Mouse (Mus musculus): ENCODE measurements around the gene Galnt10.

The Galnt10 gene

DNA sequence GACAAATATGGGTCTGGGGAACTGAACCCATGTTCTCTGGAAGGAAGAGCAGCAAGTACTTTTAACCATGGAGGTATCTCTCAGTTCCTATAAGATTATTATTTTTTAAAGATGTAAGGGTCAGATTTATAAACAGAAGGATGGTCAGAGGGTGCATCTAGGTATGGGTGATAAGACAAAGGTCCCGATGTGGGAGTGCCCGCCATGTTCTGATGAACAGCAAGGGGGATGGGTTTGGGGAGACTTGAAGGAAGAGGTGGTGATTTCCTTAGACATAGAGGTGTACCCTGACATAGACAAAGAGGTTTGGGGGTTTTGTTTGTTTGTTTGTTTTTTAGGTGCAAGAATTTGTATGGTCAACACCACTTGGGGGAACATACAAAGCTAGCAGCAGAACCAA is 1.6 kb upstream of the Galnt10 start:
- DNase-seq (ENCODE audit: low read depth, low spot score), result no peak

- peak; percentile 65 for DNase-seq (ENCODE audit: low read depth, low spot score)
Measured at GRCm38 (mm10) chr11:57644245-57645017, 811 bp upstream of the Galnt10 start.

GRCm38 (mm10) chr11:57645847-57646246 is 605 bp downstream of the Galnt10 start:
- DNase-seq (ENCODE audit: low read depth, low spot score), result no peak

DNA sequence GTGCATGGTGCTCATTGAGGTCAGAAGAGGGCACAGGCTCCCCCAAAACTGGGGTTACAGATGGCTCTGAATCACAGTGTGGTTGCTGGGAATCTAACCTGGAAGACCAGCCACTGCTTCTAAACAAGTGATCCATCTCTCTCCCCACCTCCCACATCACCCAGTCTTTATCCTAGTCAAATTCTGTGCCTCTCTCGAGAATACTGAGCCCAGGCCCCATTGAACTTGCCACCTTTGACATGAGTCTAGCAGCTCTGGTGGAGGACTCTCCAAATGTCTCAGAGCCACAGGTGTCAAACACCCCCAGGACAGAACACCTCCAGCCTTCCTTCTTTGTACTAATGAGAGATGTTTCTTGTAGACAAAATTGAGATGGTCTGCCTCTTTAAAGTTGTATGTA is 1.2 kb downstream of the Galnt10 start:
- no peak for DNase-seq (ENCODE audit: low read depth, low spot score)

GRCm38 (mm10) chr11:57646940-57647339 is 1.7 kb downstream of the Galnt10 start:
- DNase-seq (ENCODE audit: low read depth, low spot score), result no peak

DNA sequence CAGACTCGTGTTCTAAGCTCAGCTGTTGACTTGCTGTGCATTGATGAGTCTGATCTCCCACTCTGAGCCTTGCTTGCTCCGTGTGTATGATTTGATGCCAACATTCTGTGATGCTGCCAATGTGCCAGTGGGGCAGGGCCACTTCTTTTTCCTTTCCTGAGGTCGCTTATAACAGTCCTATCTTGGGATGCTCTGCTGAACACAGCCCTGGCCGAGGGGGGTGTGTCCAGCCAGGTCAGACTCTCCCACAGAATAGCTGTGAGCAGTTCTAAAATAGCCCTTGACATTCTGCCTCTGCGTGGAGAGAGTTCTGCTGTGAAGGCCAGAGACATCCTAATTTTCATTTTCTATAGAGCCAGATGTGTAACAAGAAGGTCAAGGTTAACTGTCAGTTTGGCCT is 2.2 kb downstream of the Galnt10 start:
- no peak for DNase-seq (ENCODE audit: low read depth, low spot score)

DNA sequence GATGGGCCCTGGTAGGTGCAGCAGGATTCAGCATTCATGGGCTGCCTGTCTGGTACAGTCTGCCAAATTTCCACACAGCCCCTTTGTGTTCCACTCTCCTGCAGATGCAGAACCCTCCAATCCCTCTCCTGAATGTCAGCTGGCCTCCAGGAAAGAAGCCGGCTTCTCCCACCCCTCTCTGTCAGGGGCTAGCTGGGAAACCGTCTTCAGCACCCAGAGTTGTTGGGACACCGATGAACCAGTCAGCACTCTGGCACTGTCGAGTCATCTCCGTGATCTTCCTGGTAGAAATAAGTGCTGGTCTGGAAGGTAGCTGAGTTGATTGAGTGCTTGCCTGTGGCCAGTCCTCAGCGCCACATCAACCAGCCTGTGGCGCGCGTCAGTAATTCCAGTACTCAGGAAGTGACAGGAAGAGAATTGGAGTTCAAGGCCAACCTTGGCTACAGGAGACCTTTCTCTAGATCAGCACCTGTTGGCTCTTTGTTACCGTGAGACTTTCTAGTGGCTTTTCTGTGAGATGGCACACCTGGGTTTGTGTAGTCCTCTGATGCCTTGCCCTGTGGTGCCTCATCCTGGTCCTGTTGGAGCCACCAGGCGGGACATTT is 3.1 kb downstream of the Galnt10 start:
- no peak for DNase-seq (ENCODE audit: low read depth, low spot score)

DNA sequence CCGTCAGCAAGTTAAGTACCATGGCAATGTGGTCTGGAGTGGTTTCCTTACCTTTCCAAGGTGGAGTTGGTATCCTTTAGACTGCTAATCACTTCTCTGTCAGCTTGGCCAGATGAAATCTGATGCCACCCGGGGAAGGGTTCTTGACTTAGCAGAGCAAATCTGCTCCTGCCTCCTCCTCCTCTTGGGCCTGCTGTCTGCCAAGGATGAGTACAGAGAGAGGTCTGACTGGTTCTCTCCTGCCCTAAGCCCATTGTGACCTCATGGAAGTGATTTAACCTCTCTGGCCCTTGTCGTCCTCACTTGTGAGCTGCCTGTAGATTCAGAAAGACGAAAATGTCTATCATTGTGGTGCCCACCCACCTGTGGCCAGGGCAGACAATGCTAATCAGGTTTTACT is 4.0 kb downstream of the Galnt10 start:
- no peak for DNase-seq (ENCODE audit: low read depth, low spot score)

DNA sequence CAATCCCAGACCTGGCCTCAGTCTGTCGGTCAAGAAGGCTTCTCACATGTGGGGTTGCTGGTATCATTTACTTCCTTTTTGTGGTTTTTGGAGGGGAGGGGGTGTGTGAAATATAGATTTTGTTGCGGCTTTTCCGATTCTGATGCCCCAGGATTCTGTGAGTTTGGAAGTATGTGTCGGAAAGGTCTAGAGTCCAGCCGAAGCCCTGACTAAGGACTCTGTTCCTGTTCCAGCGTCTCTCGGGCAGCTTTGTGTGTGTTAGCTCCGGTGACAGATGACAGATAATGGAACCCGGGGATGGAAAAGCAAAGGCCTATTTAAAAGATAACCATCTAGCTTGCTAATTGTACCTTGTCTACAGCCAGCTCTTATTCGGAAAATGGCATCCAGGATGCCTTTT is 4.4 kb downstream of the Galnt10 start:
- DNase-seq (ENCODE audit: low read depth, low spot score), result no peak

DNA sequence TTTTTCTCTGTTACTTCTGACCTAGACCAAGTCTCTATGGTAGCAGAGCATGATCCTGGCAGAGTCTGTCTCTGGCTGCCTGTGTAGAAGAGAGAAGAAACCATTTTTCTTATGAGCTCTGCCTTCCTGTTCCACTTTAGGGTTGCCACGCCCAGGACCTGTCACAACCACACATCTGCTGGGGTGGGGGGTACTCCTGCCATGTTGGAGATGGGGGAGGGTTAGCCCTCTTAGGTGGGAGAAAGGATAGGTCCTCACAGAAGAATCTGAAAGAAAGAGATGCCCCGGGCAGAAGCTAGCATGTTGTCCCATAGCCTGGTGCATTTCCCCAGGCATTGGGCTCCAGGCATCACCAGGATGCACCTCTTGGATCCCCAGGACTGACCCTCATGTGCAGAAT is 5.6 kb downstream of the Galnt10 start:
- no peak for DNase-seq (ENCODE audit: low read depth, low spot score)

GRCm38 (mm10) chr11:57651281-57651810 is 6.1 kb downstream of the Galnt10 start:
- DNase-seq (ENCODE audit: low read depth, low spot score), result no peak

- no peak for DNase-seq (ENCODE audit: low read depth, low spot score)
Measured at GRCm38 (mm10) chr11:57652206-57652922, 7.1 kb downstream of the Galnt10 start.

DNA sequence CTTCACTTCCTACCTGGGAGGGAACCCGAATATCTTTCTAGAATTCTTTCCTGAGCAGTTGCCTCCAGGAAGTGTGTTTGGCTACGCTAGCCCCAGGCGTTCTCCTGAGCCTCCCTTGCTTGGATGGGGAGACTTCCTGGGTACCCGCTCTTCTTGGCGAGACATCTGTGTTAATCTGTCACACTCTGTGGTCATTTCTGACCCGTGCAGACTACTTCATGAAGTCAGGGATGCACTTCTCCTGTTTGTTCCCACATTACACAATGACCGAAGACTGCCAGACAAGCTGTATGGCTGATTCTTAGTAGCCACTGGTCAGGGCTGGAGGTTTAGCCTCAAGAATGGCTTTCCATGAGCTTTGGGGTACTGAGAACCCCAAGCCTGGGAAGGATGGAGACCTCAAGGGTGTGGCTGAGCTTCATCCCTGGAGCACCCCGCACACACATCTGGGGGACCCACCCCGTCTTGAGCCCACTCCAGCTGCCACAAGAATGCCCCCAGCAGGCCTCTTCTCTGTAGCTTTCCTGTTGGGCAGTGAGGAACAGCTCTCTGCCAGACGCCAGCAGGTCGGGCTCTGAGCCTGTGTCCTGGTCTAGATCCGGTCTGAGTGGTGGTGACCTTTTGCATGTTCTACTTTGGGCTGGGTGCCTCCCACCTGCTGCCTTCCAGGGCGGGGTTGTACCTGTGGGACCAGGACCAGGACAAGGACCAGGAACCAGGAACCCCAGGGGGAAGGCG is 7.8 kb downstream of the Galnt10 start:
- no peak for DNase-seq (ENCODE audit: low read depth, low spot score)

DNA sequence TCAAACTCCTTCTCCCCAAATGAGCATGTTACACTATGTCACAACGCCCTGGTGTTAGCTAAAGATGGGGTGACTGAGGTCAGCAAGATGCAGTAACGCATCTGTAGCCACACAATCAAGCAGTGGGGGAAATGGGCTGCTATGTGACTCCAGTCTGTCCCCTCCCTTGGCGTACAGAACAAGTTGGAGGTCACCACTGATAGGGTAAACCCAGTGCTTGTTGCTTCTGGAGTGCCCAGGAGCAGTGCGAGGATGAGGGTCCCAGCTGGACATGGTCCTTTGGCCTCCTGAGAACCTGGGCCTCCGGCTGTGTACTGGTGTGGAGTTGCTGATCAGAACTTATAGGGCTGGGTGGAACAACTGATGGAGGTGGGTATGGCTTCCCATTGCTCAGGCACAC is 8.6 kb downstream of the Galnt10 start:
- no peak for DNase-seq (ENCODE audit: low read depth, low spot score)

- DNase-seq (ENCODE audit: low read depth, low spot score), result no peak
Measured at GRCm38 (mm10) chr11:57654386-57654785, 9.1 kb downstream of the Galnt10 start.

DNA sequence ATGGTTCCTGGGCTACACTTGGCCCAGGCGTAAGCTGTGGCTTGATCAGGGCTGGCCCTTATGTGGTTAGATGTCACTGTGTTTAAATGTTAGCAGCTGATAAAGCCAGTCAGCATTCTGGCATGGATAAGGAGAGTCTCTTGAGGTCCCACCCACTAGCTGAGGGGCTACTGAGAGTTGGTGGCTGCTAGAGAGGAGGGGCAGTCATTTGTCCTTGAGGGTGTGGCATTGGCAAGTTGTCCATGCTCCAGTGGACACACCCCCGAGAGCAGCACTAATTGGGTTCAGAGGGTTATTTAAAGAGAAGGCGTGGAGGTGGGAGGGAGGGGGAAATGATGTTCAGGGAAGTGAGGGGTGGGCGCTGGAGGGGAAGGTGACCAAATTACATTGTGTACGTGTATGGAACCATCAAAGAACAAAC is 9.7 kb downstream of the Galnt10 start:
- no peak for DNase-seq (ENCODE audit: low read depth, low spot score)

DNA sequence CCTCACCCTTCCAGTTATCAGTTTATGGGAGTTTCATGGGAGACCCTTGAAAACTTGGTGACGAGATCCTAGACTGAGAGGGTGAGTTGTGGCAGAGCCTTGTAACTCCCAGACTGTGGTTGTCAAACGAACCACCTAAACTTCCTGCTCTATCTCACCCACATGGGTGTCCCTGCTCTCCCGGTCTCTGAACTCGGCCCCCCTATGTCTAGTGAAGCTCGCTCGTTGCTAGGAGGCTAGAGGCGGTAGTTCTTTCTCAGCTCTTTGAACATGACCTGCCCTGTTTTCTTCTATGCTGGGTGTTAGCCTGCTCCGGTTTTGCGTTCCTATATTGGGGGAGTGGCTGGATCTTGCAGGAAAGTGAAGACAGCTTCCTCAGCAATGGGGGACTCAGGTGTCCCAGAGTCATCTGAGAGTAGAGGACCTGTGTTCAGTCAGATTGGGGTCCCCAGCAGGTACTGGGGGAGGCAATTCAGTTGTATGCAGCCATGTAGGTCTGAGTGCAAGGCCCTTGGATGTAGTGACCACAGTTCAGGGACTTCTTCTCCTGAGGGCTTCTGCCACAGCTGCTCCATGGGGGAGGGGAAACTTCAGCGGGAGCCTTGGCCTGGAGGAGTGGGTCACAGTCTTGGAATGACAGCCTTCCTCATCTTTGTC is 10.6 kb downstream of the Galnt10 start:
- no peak for DNase-seq (ENCODE audit: low read depth, low spot score)

DNA sequence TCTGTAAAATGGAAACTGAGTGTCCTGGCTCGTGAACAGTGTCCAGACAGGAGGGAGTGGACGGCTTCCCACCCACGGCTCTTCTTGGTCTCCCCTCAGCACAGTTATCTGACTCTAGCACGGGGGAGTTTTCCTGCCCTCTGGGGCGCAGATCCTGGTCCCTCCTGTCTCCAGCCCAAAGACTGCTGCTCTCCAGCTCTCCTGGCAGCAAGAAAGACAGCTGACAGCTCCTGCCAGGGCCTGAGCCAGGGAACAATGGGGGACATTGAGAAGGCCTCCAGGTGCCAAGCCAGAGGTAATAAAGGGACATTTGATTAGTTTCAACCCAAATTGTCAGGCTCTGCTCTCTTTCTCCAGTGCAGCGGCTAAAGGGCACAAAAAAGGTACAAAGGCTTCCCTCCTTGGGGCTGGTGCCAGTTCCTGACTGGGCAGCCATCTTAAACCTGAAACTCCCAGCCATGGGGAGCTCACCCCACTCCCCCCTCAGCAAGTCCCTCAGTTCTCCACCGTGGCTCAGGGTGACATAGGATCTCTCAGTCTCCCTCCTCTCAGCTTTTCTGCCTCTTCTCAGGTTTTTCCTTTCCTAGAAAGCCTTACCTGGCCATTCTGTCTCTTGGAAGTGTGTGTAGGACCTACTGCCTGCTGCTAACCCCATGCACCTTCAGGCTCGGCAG is 11.5 kb downstream of the Galnt10 start:
- no peak for DNase-seq (ENCODE audit: low read depth, low spot score)

- no peak for DNase-seq (ENCODE audit: low read depth, low spot score)
Measured at GRCm38 (mm10) chr11:57657370-57658072, 12.3 kb downstream of the Galnt10 start.

DNA sequence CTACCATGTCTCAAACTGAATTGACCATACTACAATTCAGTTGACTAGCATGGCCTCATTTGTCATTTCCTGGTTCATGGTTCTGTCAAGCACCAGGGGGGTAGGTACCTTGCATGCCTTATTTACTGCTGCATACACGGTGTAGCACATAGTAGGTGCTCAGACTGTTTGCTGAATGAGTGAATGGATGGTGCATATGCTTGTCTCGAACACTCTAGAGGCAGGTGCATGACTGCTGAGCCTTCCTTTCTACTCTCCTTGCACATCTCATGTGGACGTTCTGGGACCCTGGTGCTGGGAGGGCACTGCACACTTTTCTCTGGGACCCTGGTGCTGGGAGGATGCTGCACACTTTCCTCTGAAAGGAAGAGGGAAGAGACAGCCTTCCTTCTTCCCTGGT is 13.0 kb downstream of the Galnt10 start:
- DNase-seq (ENCODE audit: low read depth, low spot score), result no peak

All from CD4-positive helper T cell, adult 2 months (primary cell).